Mouse (Mus musculus): Measurements from ENCODE around the gene Emp1.

Emp1 gene

GRCm38 (mm10) chr6:135407323-135407722 is 45.0 kb downstream of the Emp1 start:
- no peak for DNase-seq (ENCODE audit: low spot score)

GRCm38 (mm10) chr6:135411712-135412319 is 49.5 kb downstream of the Emp1 start:
- DNase-seq (ENCODE audit: low spot score) = no peak

- no peak for DNase-seq (ENCODE audit: low spot score)
These were observed 50.3 kb downstream of the Emp1 start for GRCm38 (mm10) chr6:135412649-135413048.

- peak; percentile 11 for DNase-seq (ENCODE audit: low spot score)
These were observed 55.1 kb downstream of the Emp1 start for GRCm38 (mm10) chr6:135417459-135417858.

GRCm38 (mm10) chr6:135418223-135418824 is 56.0 kb downstream of the Emp1 start:
- DNase-seq (ENCODE audit: low spot score) = no peak

- DNase-seq (ENCODE audit: low spot score) = no peak
These were observed 65.9 kb downstream of the Emp1 start for GRCm38 (mm10) chr6:135428246-135428645.

- no peak for DNase-seq (ENCODE audit: low spot score)
These were observed 67.0 kb downstream of the Emp1 start for GRCm38 (mm10) chr6:135429268-135429909.

GRCm38 (mm10) chr6:135430441-135430970 is 68.2 kb downstream of the Emp1 start:
- no peak for DNase-seq (ENCODE audit: low spot score)
